Mouse (Mus musculus) erythroblast, adult 5-6 weeks (primary cell): ENCODE results near the gene Nip7. TPM values are rescaled to one million over a fixed set of nuclear protein-coding genes. Genes with fewer than 3 reads are reported as not detected.
"Not testable (repeated sequence)": the region's sequence is repeated elsewhere in the genome, so short reads cannot be mapped to it uniquely, and the experiment has no call there.

Experiments used
- ATAC-seq: replicated peaks from 2 replicates; pipeline ENCODE4 v1.8.0; 2016; ENCODE audit warnings: moderate number of reproducible peaks, mild to moderate bottlenecking, moderate TSS enrichment, inconsistent platforms; ENCODE audit not compliant: poor library complexity, low FRiP score, severe bottlenecking
- total RNA-seq, 2 experiments: library from RNA; stranded (forward) in 1 of 2; stranded (reverse) in 1 of 2; fragments of 150-400 nt in 1 of 2; fragments of 200-764, 138-1000 nt in 1 of 2; gene quantifications; 2 replicates each; pipeline versions ENCODE4 v1.2.3 to v1.2.4; 2015 to 2017; ENCODE audit warnings: low replicate concordance in 2 of 2

The Nip7 gene
- total RNA-seq (2015; ENCODE audit: low replicate concordance), result 19.4 and 22.5 TPM in 2 replicates
- 5.0 and 8.9 TPM in 2 replicates for total RNA-seq (2017; ENCODE audit: low replicate concordance)

DNA sequence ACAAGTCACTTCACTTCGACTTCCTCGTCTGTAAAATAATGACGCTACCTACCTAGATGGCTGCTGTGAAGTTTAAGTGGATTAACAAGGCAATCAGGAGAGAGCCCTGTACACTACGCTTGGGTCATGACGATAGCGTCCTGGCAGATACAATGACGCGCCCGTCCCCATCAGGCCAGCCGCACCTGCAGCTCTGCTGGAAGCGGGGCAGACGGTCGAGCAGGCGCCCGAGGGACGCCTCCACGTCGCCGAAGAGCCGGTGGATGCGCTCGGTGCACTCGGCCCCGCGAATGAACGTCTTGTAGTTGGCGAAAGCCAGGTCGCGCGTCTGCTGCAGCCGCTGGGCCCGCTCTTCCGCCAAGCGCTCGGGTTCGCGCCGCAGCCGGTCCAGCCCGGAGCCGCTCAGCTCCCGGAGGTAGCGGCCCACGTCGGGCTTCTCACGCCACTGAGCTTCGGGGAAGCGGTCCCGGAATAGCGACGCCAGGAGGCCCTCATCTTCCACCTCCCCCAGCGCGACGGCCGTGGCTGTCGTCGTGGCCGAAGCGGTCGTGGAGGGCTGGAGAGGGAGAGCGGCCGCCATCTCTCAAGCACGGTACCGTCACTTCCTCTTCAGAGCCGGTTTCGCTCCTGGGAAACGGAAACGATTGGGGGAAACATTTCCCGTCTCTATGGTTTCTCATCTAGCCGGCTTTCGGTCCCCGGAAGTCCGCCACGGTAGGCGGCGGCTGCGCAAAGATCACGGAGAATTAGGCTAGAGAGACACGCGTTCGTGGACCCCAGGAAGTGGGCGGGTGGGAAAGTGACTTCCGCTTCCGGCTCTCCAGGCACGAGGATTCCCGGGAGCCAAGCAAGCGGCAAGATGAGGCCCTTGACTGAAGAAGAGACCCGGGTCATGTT is at the start of gene Nip7, which contains the start of gene Cog8:
Gene Nip7 (plus strand): TSS at position 802 of the 897 bp plus-strand sequence.
Gene Cog8 (minus strand): TSS at position 614 of the 897 bp plus-strand sequence.
- peak; percentile 97 for ATAC-seq

DNA sequence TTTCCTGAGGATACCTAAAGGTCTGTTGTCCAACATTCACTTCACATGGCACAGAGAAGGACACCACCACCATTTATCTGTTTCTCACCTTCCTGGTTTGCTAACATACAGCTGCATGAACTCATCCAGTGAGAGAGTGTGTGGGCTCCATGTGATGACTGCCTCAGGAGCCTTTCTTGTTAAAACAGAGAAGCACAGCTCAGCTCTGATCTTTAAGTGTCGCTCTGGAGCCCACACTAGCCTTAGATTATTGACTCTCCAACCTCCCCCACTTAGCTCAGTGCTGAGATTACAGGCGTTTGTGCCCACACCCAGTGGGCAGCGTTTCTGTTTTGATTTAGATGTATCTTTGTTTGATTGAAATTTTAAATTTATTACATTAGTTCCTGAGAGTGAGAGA is 48.9 kb upstream of the Nip7 start:
- ATAC-seq, result no peak

DNA sequence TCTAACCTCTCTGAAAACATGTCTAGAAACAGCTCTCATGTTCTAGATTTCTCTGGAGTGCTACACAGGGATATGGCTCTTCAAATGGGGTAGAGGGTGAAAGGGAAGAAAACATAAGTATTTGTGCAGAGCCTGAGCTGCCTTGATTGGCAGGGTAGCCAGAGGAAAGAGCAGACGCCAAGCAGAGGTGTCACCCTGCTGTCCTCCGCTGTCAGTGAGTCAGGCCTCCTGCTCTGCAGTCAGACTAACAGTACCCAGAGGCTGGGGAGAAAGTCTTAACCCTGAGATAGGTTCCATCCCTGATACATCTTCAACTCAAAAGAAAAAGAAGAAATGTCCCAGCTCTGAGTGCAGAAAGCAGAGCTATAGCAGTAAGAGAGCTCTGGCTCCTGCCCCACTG is 44.0 kb upstream of the Nip7 start:
- no peak for ATAC-seq

- no peak for ATAC-seq
Measured at GRCm38 (mm10) chr8:107014915-107015314, 41.8 kb upstream of the Nip7 start.

GRCm38 (mm10) chr8:107023479-107023878 is 33.2 kb upstream of the Nip7 start:
- no peak for ATAC-seq

DNA sequence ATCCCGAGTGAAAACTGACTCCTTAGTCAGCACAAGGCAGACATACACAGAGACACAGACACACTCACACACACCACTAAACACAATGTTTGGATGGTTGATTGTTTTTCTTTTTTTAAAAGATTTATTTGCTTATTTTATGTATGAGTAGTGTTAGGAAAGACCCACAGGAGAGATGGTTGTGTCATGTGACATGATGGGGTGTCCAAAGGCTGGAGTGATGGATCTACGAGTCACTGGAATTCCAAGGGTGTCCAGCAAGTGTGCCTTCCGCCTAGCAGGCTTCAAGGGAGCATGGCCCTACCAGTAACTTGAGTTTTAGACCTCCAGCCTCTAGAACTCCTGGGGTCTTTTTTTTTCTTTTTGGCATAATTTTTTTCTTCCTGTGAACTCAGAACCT is 27.4 kb upstream of the Nip7 start:
- ATAC-seq, result no peak

- ATAC-seq, result no peak
Measured at GRCm38 (mm10) chr8:107030058-107030457, 26.6 kb upstream of the Nip7 start.

DNA sequence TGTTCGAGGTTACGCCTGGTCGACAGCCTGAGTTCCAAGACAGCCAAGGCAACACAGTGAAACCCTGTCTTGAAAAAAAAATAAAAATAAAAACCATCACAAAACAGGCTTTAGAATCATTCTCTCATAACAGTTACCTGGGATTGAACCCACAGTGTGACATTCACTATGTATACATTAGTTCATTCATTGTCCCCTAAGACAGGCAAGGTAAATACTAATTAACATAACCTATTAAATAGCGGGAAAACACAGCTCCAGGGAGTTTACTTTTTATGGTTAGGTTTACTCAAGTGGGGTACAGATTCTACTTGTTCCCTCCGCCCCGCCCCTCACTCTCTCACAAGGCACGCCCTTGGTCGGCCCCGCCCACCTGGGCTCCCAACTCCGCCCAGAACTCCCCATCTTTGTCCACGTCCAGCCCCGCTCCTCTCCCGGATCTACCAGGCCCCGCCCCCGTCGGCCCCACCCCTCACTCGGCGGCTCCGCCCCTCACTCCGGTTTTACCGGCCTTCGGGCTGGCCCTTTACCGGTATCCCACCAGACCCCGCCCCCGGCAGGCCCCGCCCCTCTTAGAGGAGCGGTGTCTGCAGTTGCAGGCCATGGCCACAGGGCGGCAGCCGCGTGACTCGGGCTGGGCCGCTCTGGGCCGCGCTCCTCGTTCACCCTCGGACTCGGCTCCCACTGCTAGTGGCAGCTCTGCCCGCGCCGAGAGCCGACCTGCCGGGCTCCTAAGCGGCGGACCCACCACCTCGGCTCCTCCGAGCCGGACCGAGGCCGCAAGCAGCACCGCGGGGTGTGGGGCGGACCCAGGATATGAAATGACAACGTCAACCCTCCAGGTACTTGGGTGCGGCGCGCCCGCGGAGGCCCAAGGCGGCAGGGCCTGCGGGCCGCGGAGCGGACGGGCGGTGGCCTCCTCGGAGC is 25.8 kb upstream of the Nip7 start, which contains the start of gene Vps4a:
Gene Vps4a (plus strand): TSS at position 573 of the 927 bp plus-strand sequence.
- peak; percentile 93 for ATAC-seq

DNA sequence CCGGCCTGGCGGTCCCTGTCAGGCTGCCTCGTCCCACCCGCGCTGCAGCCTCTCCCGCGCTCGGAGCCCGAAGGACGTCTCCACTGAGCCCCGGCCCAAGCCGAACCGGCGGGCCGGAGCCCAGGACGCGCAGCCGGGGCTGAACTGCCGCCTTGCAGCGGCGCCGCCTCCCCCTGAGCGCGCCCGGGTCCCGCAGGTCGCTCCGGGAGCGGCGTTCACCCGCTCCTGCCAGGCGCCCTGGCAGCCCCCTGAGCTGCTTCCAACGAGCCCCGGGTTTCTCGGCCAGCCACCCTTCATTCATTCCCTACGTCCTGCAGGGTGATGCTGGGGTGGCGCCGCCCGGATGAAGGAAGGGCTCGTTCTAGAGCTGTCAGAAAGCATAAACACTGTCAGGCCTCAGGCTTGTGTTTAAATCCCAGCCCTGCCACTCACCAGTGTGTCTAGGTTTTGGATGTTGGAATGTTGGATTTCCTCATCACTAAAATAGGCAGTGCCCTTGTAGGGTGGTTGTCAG is 25.0 kb upstream of the Nip7 start:
- ATAC-seq, result peak; percentile 13

DNA sequence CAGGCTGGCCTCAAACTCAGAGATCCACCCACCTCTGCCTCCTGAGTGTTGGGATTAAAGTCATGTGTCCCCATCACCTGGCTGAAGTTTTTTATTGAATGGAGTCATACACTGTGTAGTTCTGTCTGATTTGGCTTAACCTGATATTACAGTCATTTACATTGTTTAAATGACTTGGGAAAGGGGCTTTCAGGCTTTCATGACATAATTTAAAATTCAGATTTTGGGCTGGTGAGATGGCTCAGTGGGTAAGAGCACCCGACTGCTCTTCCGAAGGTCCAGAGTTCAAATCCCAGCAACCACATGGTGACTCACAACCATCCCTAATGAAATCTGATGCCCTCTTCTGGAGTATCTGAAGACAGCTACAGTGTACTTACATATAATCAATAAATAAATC is 23.1 kb upstream of the Nip7 start:
- ATAC-seq, result not testable (repeated sequence)

DNA sequence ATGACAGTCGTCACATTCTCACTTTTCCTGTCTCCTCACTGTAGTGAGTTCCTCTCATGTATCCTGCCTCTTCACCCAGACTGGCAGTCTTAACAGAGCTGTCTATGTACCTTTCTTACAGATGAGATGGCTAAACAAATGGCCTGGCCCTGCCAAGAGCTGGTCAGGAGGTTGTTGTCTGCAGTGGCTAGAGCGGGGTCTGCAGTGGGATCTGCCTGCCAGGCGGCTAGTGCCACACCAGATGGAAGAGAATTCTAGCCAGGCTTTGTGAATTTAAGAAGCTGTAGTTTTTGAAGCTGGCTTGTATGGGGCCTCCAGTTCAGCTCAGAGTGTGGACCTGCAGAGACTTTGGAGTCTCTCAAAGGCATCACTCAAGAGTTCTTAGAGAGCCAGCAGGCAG is 21.0 kb upstream of the Nip7 start:
- no peak for ATAC-seq

GRCm38 (mm10) chr8:107036626-107037025 is 20.1 kb upstream of the Nip7 start:
- no peak for ATAC-seq

GRCm38 (mm10) chr8:107040632-107041031 is 16.0 kb upstream of the Nip7 start:
- ATAC-seq, result no peak

DNA sequence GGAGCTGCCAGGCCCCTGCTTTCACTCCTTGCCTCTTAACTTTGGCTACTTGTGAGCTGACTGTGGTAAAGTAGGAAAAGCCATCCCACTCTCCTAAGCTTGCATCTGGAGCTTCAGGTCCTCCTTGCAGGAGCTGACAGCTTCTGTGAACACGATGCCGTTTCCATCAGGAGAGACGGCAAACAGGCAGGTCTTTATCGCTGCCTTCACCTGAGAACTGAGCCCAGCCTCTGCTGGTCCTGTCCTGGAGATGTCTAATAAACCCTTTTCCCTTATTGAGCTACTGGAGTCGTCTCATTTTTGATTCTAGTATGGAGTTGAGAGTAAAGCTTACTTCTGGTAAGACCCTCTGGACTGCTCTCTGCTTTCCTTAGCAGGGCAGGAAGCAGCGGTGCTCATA is 11.2 kb upstream of the Nip7 start:
- no peak for ATAC-seq

- ATAC-seq, result no peak
Measured at GRCm38 (mm10) chr8:107046976-107047375, 9.7 kb upstream of the Nip7 start.

GRCm38 (mm10) chr8:107048061-107048941 is 8.4 kb upstream of the Nip7 start, which contains the start of gene Pdf:
TSS of gene Pdf (minus strand) at chr8:107048614.
- ATAC-seq, result peak; percentile 55

DNA sequence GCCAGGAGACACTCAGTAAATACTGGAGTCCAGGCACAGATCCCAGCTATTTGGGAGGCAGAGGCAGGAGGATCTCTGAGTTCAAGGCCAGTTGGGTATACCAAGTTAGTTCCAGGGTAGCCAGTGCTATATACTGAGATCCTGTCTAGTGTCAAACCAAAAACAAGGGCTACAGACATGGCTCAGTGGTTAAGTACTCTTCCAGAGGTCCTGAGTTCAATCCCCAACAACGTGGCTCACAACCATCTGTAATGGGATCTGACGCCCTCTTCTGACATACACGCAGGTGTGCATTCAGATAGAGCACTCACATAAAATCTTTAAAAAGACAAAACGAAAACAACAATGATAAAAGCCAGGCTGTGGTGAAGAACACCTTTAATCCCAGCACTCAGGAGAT is 7.2 kb upstream of the Nip7 start:
- ATAC-seq, result no peak

DNA sequence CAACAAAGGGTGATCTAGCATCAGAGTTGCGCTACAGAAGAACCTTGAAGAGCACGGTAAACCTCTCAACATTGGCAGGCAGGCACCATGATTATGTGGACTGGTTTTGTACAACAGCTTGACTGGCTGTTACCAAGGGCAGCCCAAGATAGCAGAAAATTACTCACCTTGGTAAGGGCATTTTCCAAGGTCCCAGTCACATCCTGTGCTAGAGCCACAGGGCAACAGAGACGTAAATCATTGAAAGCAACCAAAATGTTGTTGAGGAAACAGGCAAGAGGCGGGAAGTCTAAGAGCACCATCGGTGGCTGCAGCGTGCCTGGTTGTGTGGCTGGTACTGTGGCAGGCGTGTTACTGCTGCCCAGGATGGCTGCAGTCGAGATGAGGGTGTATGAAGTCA is 4.6 kb upstream of the Nip7 start:
- ATAC-seq, result no peak

- ATAC-seq, result peak; percentile 50
Measured at GRCm38 (mm10) chr8:107056973-107057369, 294 bp downstream of the Nip7 start.
